Mouse (Mus musculus): ENCODE measurements around the gene Otub2.
"Not testable (repeated sequence)": the region's sequence is repeated elsewhere in the genome, so short reads cannot be mapped to it uniquely, and the experiment has no call there.

The Otub2 gene

GRCm38 (mm10) chr12:103443524-103443923, 55.0 kb downstream of the Otub2 start, which contains the start of gene Ifi27l2a:
Ifi27l2a (minus strand) TSS chr12:103443680.
- no peak for DNase-seq (ENCODE audit: low spot score)

GRCm38 (mm10) chr12:103444261-103444660, 55.8 kb downstream of the Otub2 start:
- DNase-seq (ENCODE audit: low spot score) = not testable (repeated sequence)

GRCm38 (mm10) chr12:103445060-103445459, 56.6 kb downstream of the Otub2 start:
- no peak for DNase-seq (ENCODE audit: low spot score)

GRCm38 (mm10) chr12:103453361-103453760, 64.9 kb downstream of the Otub2 start:
- DNase-seq (ENCODE audit: low spot score) = no peak
